Mouse (Mus musculus): Measurements from ENCODE around the gene Sipa1l3.

- TF ChIP-seq TCF12 (IDR thresholded peaks at IDR 0.05; ENCODE audit: insufficient read depth, poor library complexity, severe bottlenecking) (no peak), TCF3 (IDR thresholded peaks at IDR 0.05; ENCODE audit: insufficient read length, low read depth) (no peak), POLR2A (IDR thresholded peaks at IDR 0.05; ENCODE audit: insufficient read length, low read depth) (no peak), USF1 (IDR thresholded peaks at IDR 0.05; ENCODE audit: low read depth) (no peak), MAX (IDR thresholded peaks at IDR 0.05; ENCODE audit: low read depth) (no peak), CEBPB (IDR thresholded peaks at IDR 0.05; ENCODE audit: insufficient read depth, poor library complexity, severe bottlenecking) (no peak), REST (IDR thresholded peaks at IDR 0.05; ENCODE audit: insufficient read depth, insufficient read length) (no peak)
Measured at GRCm38 (mm10) chr7:29364052-29364451, 154.4 kb downstream of the Sipa1l3 start.
